Mouse (Mus musculus): Measurements from ENCODE around the gene E2f6.

Gene E2f6

GRCm38 (mm10) chr12:16800259-16800958 lies 10.4 kb upstream of the E2f6 start, which contains the start of gene Greb1:
Greb1 (minus strand) TSS chr12:16800886.
- no peak for DNase-seq (ENCODE audit: low spot score)

GRCm38 (mm10) chr12:16800959-16801315 lies 9.8 kb upstream of the E2f6 start:
- DNase-seq (ENCODE audit: low spot score): no peak

- no peak for DNase-seq (ENCODE audit: low spot score)
Measured at GRCm38 (mm10) chr12:16803237-16803955, 7.4 kb upstream of the E2f6 start.

GRCm38 (mm10) chr12:16803956-16804430 lies 6.8 kb upstream of the E2f6 start:
- DNase-seq (ENCODE audit: low spot score): no peak

GRCm38 (mm10) chr12:16805511-16805910 lies 5.3 kb upstream of the E2f6 start:
- peak; percentile 85 for DNase-seq (ENCODE audit: low spot score)

GRCm38 (mm10) chr12:16808045-16808444 lies 2.7 kb upstream of the E2f6 start:
- DNase-seq (ENCODE audit: low spot score): peak; percentile 79

- DNase-seq (ENCODE audit: low spot score): no peak
Measured at GRCm38 (mm10) chr12:16811477-16811876, 714 bp downstream of the E2f6 start.

GRCm38 (mm10) chr12:16817147-16817546 lies 6.4 kb downstream of the E2f6 start:
- DNase-seq (ENCODE audit: low spot score): no peak

GRCm38 (mm10) chr12:16818513-16818912 lies 7.8 kb downstream of the E2f6 start:
- no peak for DNase-seq (ENCODE audit: low spot score)

GRCm38 (mm10) chr12:16820761-16821160 lies 10.0 kb downstream of the E2f6 start:
- no peak for DNase-seq (ENCODE audit: low spot score)

- no peak for DNase-seq (ENCODE audit: low spot score)
Measured at GRCm38 (mm10) chr12:16822181-16822734, 11.5 kb downstream of the E2f6 start.

GRCm38 (mm10) chr12:16823701-16824100 lies 12.9 kb downstream of the E2f6 start:
- no peak for DNase-seq (ENCODE audit: low spot score)

- peak; percentile 83 for DNase-seq (ENCODE audit: low spot score)
Measured at GRCm38 (mm10) chr12:16828505-16828904, 17.7 kb downstream of the E2f6 start.

GRCm38 (mm10) chr12:16829785-16830184 lies 19.0 kb downstream of the E2f6 start:
- no peak for DNase-seq (ENCODE audit: low spot score)

- no peak for DNase-seq (ENCODE audit: low spot score)
Measured at GRCm38 (mm10) chr12:16831071-16831470, 20.3 kb downstream of the E2f6 start.

GRCm38 (mm10) chr12:16834701-16835100 lies 23.9 kb downstream of the E2f6 start:
- no peak for DNase-seq (ENCODE audit: low spot score)

GRCm38 (mm10) chr12:16836188-16836587 lies 25.4 kb downstream of the E2f6 start:
- DNase-seq (ENCODE audit: low spot score): peak; percentile 79

- peak; percentile 77 for DNase-seq (ENCODE audit: low spot score)
Measured at GRCm38 (mm10) chr12:16837766-16838165, 27.0 kb downstream of the E2f6 start.

GRCm38 (mm10) chr12:16840842-16841782 lies 30.3 kb downstream of the E2f6 start:
- peak; percentile 68 for DNase-seq (ENCODE audit: low spot score)

GRCm38 (mm10) chr12:16844623-16845592 lies 34.1 kb downstream of the E2f6 start:
- DNase-seq (ENCODE audit: low spot score): no peak
